Mouse (Mus musculus): ENCODE results near the gene Klhl41. TPM values are rescaled to one million over a fixed set of nuclear protein-coding genes. Genes with fewer than 3 reads are reported as not detected.

Gene Klhl41
- total RNA-seq, 2 experiments from 2014 or later = 0.85 to 0.87 TPM

Other genes starting within 250 kb of the Klhl41 start
- gene Lrp2, start 84.1 kb upstream of the Klhl41 start, total RNA-seq (2021) = under 1 TPM; 0.14 to 0.44 TPM
- gene Bbs5, start 22.9 kb upstream of the Klhl41 start, total RNA-seq (2021) = 10 to 100 TPM; 22.6 to 28.3 TPM
- 10 to 100 TPM; 15.0 to 15.1 TPM for gene Fastkd1, start 43.4 kb downstream of the Klhl41 start, total RNA-seq (2021)
- gene Ppig, start 52.4 kb downstream of the Klhl41 start, total RNA-seq (2021) = 10 to 100 TPM; 68.0 to 68.5 TPM
- gene Ccdc173, start 119.5 kb downstream of the Klhl41 start, total RNA-seq (2021) = 1 to 10 TPM; 2.1 to 2.9 TPM
- 10 to 100 TPM; 23.0 to 24.7 TPM for gene Phospho2, start 119.5 kb downstream of the Klhl41 start, total RNA-seq (2021)
- 10 to 100 TPM; 64.3 to 65.9 TPM for gene Klhl23, start 151.8 kb downstream of the Klhl41 start, total RNA-seq (2021)
- 100 to 1,000 TPM; 119 to 125 TPM for gene Ssb, start 191.4 kb downstream of the Klhl41 start, total RNA-seq (2021)
- 10 to 100 TPM; 10.5 to 14.2 TPM for gene Mettl5, start 215.5 kb downstream of the Klhl41 start, total RNA-seq (2021)
- 100 to 1,000 TPM; 137 to 146 TPM for gene Ubr3, start 227.1 kb downstream of the Klhl41 start, total RNA-seq (2021)

Data from left cerebral cortex, postnatal 25 days (tissue).